Mouse (Mus musculus) kidney, postnatal 36 days (tissue): ENCODE data around the gene E430018J23Rik.
"Not testable (repeated sequence)": the region's sequence is repeated elsewhere in the genome, so short reads cannot be mapped to it uniquely, and the experiment has no call there.

Experiments used
- DNase-seq, 2 experiments: peaks; one replicate each; pipeline ENCODE4 v3.0.0; 2021 to 2022; ENCODE audit warnings: mixed read lengths in 2 of 2

Gene E430018J23Rik

GRCm38 (mm10) chr7:127393157-127393943, at the start of gene E430018J23Rik:
E430018J23Rik (minus strand) TSS chr7:127393629.
- DNase-seq, result peak; percentile 99 to 100

GRCm38 (mm10) chr7:127437724-127438123, 44.3 kb upstream of the E430018J23Rik start:
- peak in 1 of 2 experiments; percentile 35 for DNase-seq

GRCm38 (mm10) chr7:127435206-127435605, 41.8 kb upstream of the E430018J23Rik start:
- no peak for DNase-seq

GRCm38 (mm10) chr7:127426354-127426753, 32.9 kb upstream of the E430018J23Rik start:
- DNase-seq, result peak; percentile 67 to 68

GRCm38 (mm10) chr7:127425911-127426310, 32.5 kb upstream of the E430018J23Rik start:
- peak; percentile 55 to 68 for DNase-seq

GRCm38 (mm10) chr7:127425291-127425690, 31.9 kb upstream of the E430018J23Rik start:
- peak; percentile 63 to 69 for DNase-seq

- peak; percentile 59 to 64 for DNase-seq
These were observed 28.8 kb upstream of the E430018J23Rik start for GRCm38 (mm10) chr7:127422247-127422646.

GRCm38 (mm10) chr7:127421388-127422191, 28.2 kb upstream of the E430018J23Rik start, which contains the start of gene Zfp688:
Zfp688 (minus strand) TSS chr7:127422068.
- DNase-seq, result peak; percentile 97 to 99

- DNase-seq, result no peak
These were observed 18.0 kb upstream of the E430018J23Rik start for GRCm38 (mm10) chr7:127411418-127411817.

GRCm38 (mm10) chr7:127406002-127406987, 12.9 kb upstream of the E430018J23Rik start, which contains the start of gene Zfp764:
Zfp764 (minus strand) TSS chr7:127406822.
- peak; percentile 93 to 96 for DNase-seq

- not testable (repeated sequence) for DNase-seq
These were observed 10.7 kb upstream of the E430018J23Rik start for GRCm38 (mm10) chr7:127404101-127404500.

GRCm38 (mm10) chr7:127402980-127403379, 9.6 kb upstream of the E430018J23Rik start:
- DNase-seq, result no peak

- DNase-seq, result no peak
These were observed 6.9 kb upstream of the E430018J23Rik start for GRCm38 (mm10) chr7:127400355-127400754.

- no peak for DNase-seq
These were observed 510 bp upstream of the E430018J23Rik start for GRCm38 (mm10) chr7:127393944-127394333.

- no peak for DNase-seq
These were observed 1.1 kb downstream of the E430018J23Rik start for GRCm38 (mm10) chr7:127392251-127392824.

- DNase-seq, result no peak
These were observed 1.9 kb downstream of the E430018J23Rik start for GRCm38 (mm10) chr7:127391538-127391937.

GRCm38 (mm10) chr7:127390306-127390705, 3.1 kb downstream of the E430018J23Rik start:
- DNase-seq, result no peak

- not testable (repeated sequence) for DNase-seq
These were observed 5.2 kb downstream of the E430018J23Rik start for GRCm38 (mm10) chr7:127388201-127388600.

- DNase-seq, result peak; percentile 97 to 98
These were observed 6.6 kb downstream of the E430018J23Rik start, which contains the start of gene 9130019O22Rik for GRCm38 (mm10) chr7:127386641-127387392. 9130019O22Rik (minus strand) TSS chr7:127387166.

GRCm38 (mm10) chr7:127385560-127385959, 7.9 kb downstream of the E430018J23Rik start:
- DNase-seq, result not testable (repeated sequence)
